Mouse (Mus musculus) liver, embryonic 16.5 days (tissue): ENCODE measurements around the gene Ptpra. TPM values are rescaled to one million over a fixed set of nuclear protein-coding genes. Genes with fewer than 3 reads are reported as not detected.

Experiments
- ATAC-seq: fragments of 200-750 bp; cut with Nextera tagmentation; 2 replicates; pipeline ENCODE4 v1.8.0; 2017; ENCODE audit warnings: low read depth, mild to moderate bottlenecking, moderate number of reproducible peaks, moderate library complexity
- H3K27ac ChIP-seq: fragments of 300-500 bp; sonication (generic); 2 replicates; pipeline ENCODE4 v1.5.1; 2014; ENCODE audit warnings: mild to moderate bottlenecking, low read length
- H3K27me3 ChIP-seq: fragments of 300-500 bp; sonication (generic); 2 replicates; pipeline ENCODE4 v1.6.1; 2014; ENCODE audit warnings: low read depth, low read length, mixed read lengths; ENCODE audit not compliant: control insufficient read depth, insufficient read depth
- H3K36me3 ChIP-seq: fragments of 300-500 bp; sonication (generic); 2 replicates; pipeline ENCODE4 v1.6.1; 2014; ENCODE audit warnings: mild to moderate bottlenecking; ENCODE audit not compliant: control insufficient read depth, insufficient read depth
- H3K4me1 ChIP-seq: fragments of 300-500 bp; sonication (generic); 2 replicates; pipeline ENCODE4 v1.6.1; 2014; ENCODE audit warnings: low read depth, low read length, mixed read lengths; ENCODE audit not compliant: control insufficient read depth
- H3K4me2 ChIP-seq: fragments of 300-500 bp; sonication (generic); 2 replicates; pipeline ENCODE4 v1.6.1; 2014; ENCODE audit warnings: low read depth, low read length, mixed read lengths
- H3K4me3 ChIP-seq: fragments of 300-500 bp; sonication (generic); 2 replicates; pipeline ENCODE4 v1.5.1; 2014; ENCODE audit warnings: low read depth, mild to moderate bottlenecking, low read length
- H3K9ac ChIP-seq: fragments of 300-500 bp; sonication (generic); 2 replicates; pipeline ENCODE4 v1.6.1; 2014; ENCODE audit warnings: low read depth, low read length
- H3K9me3 ChIP-seq: fragments of 300-500 bp; sonication (generic); replicated peaks from 2 replicates; pipeline ENCODE4 v1.6.1; 2016; ENCODE audit warnings: low read length; ENCODE audit not compliant: control insufficient read depth
- WGBS: fragments of 180-500 bp; shearing (Covaris S2); extraction: QIAGEN DNeasy Blood & Tissue Kit; methylation state at CpG from one replicate; pipeline ENCODE4 v1.1.7; 2014; ENCODE audit not compliant: insufficient replicate concordance; 5-methylcytosine and 5-hydroxymethylcytosine counted together
- polyA plus RNA-seq: library from polyadenylated mRNA; unstranded; fragments of >200 nt; fragmentation: Nextera tagmentation; extraction: Ambion mirVana; gene quantifications from 2 replicates; pipeline ENCODE4 v1.2.1, GENCODE M21; 2015

Gene Ptpra
- polyA plus RNA-seq, 1 experiment from 2014 or later: 29.6 TPM

- Histone ChIP-seq H3K9me3 (no peaks in the 10 kb centered on the region), H3K9ac (no peak overlapping the region), H3K4me3 (no peak overlapping the region), H3K27ac (no peak overlapping the region), H3K4me1 (peaks cover 34% of the 10 kb centered on the region), H3K36me3 (no peaks in the 10 kb centered on the region), H3K4me2 (no peak overlapping the region), H3K27me3 (peaks cover 7% of the 10 kb centered on the region; the same call in 1 of the 2 replicates)
- ATAC-seq: no peak
- WGBS: 63% methylated on average over 2 of the region's 2 CpGs
These were observed 2.2 kb downstream of the Ptpra start for GRCm38 (mm10) chr2:130452266-130452665.

- Histone ChIP-seq H3K4me2 (no peak overlapping the region), H3K9me3 (no peaks in the 10 kb centered on the region), H3K27me3 (peaks cover 7% of the 10 kb centered on the region; the same call in 1 of the 2 replicates), H3K36me3 (no peaks in the 10 kb centered on the region), H3K9ac (no peak overlapping the region), H3K4me1 (peaks cover 34% of the 10 kb centered on the region), H3K4me3 (no peak overlapping the region), H3K27ac (no peak overlapping the region)
- WGBS: 72% methylated on average over 6 of the region's 6 CpGs
- no peak for ATAC-seq
These were observed 3.3 kb downstream of the Ptpra start for GRCm38 (mm10) chr2:130453421-130453820.

DNA sequence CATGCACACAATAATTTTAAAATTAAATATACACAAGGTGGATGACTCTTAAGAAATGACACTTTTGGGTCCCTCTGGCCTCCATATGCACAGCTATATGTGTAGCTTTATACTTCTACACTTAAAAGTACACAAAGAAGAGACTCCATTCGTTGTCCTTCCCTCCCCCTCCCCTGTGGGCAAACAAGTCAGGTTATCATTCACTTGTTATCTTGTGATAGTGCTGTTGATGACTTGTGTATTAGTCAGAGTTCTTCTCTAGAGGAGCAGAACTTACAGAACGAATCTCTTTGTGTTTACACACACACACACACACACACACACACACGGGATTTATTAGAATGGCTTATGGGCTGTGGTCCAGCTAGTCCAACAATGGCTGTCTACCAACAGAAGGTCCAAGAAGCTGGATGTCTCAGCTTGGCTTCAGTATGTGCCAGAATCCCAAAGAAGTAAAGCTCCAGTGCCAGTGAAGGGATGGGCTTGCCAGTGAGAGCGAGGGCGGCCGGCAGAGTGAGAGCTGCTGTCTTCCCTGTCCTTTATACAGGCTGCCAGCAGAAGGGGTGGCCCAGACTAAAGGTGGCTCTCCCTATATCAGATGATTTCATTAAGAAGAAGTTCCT lies 4.8 kb downstream of the Ptpra start:
- 68% methylated on average over 6 of the region's 6 CpGs for WGBS
- Histone ChIP-seq H3K4me3 (no peak overlapping the region), H3K9ac (no peak overlapping the region), H3K4me2 (no peak overlapping the region), H3K4me1 (peaks cover 26% of the 10 kb centered on the region), H3K27ac (no peak overlapping the region), H3K9me3 (no peaks in the 10 kb centered on the region), H3K27me3 (no peaks in the 10 kb centered on the region), H3K36me3 (no peaks in the 10 kb centered on the region)
- no peak for ATAC-seq

DNA sequence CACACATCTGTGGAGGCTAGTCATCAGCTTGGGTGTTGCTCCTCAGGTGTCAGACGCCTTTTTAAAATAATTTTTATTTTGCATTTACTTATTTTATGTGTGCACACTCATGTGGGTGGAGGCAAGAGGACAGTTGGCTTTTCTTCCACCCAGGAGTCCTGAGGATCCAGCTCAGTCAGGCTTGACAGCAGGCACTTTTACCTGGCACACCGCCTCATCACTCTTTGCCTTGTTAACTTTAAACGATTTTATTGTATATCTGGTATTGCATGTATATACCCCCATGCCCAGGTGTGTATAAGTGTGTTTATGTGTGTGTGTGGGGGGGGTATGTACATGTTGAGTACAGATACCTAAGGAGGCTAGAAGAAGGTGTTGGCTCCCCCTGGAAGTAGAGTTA lies 7.8 kb downstream of the Ptpra start:
- Histone ChIP-seq H3K4me3 (no peak overlapping the region), H3K4me2 (no peak overlapping the region), H3K27me3 (no peaks in the 10 kb centered on the region), H3K9ac (no peak overlapping the region), H3K9me3 (no peaks in the 10 kb centered on the region), H3K27ac (no peak overlapping the region), H3K36me3 (no peaks in the 10 kb centered on the region), H3K4me1 (peaks cover 11% of the 10 kb centered on the region)
- ATAC-seq: no peak
- WGBS: 75% methylated on average over 3 of the region's 3 CpGs

GRCm38 (mm10) chr2:130459576-130459975 lies 9.5 kb downstream of the Ptpra start:
- no peaks in the 10 kb centered on the region for H3K9me3 ChIP-seq

GRCm38 (mm10) chr2:130461287-130462071 lies 11.4 kb downstream of the Ptpra start:
- no peak overlapping the region for H3K27ac ChIP-seq
- no peak overlapping the region for H3K9ac ChIP-seq
- WGBS: 51% methylated on average over 15 of the region's 15 CpGs
- H3K27me3 ChIP-seq: no peaks in the 10 kb centered on the region
- peaks cover 9% of the 10 kb centered on the region for H3K4me1 ChIP-seq
- H3K9me3 ChIP-seq: no peaks in the 10 kb centered on the region
- H3K36me3 ChIP-seq: no peaks in the 10 kb centered on the region
- no peak overlapping the region for H3K4me2 ChIP-seq
- no peak for ATAC-seq
- H3K4me3 ChIP-seq: no peak overlapping the region

More at GRCm38 (mm10) chr2:130459576-130459975, 9.5 kb downstream of the Ptpra start:
- Histone ChIP-seq H3K4me3 (no peak overlapping the region), H3K9ac (no peak overlapping the region), H3K4me1 (peaks cover 8% of the 10 kb centered on the region), H3K4me2 (no peak overlapping the region), H3K27ac (no peak overlapping the region), H3K36me3 (no peaks in the 10 kb centered on the region), H3K27me3 (no peaks in the 10 kb centered on the region)
- 87% methylated on average over 3 of the region's 3 CpGs for WGBS
- no peak for ATAC-seq

GRCm38 (mm10) chr2:130466438-130466837 lies 16.4 kb downstream of the Ptpra start:
- WGBS: 34% methylated on average over 1 of the region's 1 CpGs
- Histone ChIP-seq H3K9me3 (no peaks in the 10 kb centered on the region), H3K27ac (no peak overlapping the region), H3K27me3 (no peaks in the 10 kb centered on the region), H3K9ac (no peak overlapping the region), H3K4me2 (no peak overlapping the region), H3K4me3 (no peak overlapping the region), H3K4me1 (peaks cover 27% of the 10 kb centered on the region), H3K36me3 (no peaks in the 10 kb centered on the region)
- no peak for ATAC-seq

DNA sequence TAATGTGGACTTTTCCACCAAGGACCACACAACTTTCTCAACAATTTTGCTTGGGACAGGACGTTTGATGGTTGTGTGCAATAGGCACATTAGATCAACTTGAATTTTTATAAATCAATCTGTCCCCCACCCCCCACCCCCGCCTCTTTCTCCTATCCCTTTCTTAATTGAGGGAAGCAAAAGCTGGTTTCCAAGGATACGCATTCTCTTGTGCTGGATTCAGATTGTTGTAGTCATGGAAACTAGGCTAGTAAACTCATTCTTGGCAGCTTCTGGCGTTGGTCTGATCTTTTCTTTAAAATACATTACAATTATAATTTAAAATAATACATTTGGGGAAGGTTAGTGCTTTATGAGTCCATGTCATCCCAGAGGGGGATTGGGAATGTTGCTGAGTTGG lies 19.3 kb downstream of the Ptpra start:
- no peak overlapping the region for H3K27ac ChIP-seq
- ATAC-seq: no peak
- H3K9ac ChIP-seq: no peak overlapping the region
- WGBS: 65% methylated on average over 4 of the region's 4 CpGs
- H3K4me1 ChIP-seq: peaks cover 25% of the 10 kb centered on the region
- H3K36me3 ChIP-seq: no peaks in the 10 kb centered on the region
- no peaks in the 10 kb centered on the region for H3K27me3 ChIP-seq
- no peak overlapping the region for H3K4me2 ChIP-seq
- H3K9me3 ChIP-seq: no peaks in the 10 kb centered on the region
- no peak overlapping the region for H3K4me3 ChIP-seq

DNA sequence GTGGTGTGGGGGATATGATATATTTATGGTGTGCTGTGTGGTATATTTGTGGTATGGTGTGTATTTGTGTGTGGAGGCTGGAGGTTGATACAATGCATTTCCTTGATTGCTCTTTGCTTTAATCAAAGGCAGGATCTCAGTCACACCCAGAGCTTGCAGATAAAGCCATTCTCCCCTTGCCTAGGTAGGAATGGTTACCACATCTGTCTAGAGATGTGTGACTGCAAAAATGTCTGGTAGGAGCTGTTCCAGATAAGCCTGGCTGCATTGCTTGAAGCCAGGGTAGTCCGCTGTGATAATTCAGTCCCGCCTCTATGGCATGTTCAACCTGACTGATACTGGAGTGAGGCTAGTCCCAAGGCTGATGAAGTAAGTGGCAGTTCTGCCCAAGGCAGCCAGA lies 19.9 kb downstream of the Ptpra start:
- Histone ChIP-seq H3K9me3 (no peaks in the 10 kb centered on the region), H3K4me2 (no peak overlapping the region), H3K9ac (no peak overlapping the region), H3K36me3 (no peaks in the 10 kb centered on the region), H3K4me1 (peaks cover 27% of the 10 kb centered on the region), H3K4me3 (no peak overlapping the region), H3K27ac (no peak overlapping the region), H3K27me3 (no peaks in the 10 kb centered on the region)
- ATAC-seq: peak; percentile 95
- 28% methylated on average over 2 of the region's 2 CpGs for WGBS
